Mouse (Mus musculus): ENCODE data around the gene Il22.
"Not testable (repeated sequence)": the region's sequence is repeated elsewhere in the genome, so short reads cannot be mapped to it uniquely, and the experiment has no call there.

Gene Il22

GRCm38 (mm10) chr10:118204642-118205041, at the start of gene Il22:
Gene Il22, plus strand, starts transcription at chr10:118204942.
- no peak for DNase-seq (ENCODE audit: low read depth)

GRCm38 (mm10) chr10:118155932-118156331, 48.8 kb upstream of the Il22 start:
- no peak for DNase-seq (ENCODE audit: low read depth)

- DNase-seq (ENCODE audit: low read depth), result no peak
Observed at GRCm38 (mm10) chr10:118161131-118161530, 43.6 kb upstream of the Il22 start.

- no peak for DNase-seq (ENCODE audit: low read depth)
Observed at GRCm38 (mm10) chr10:118169212-118169611, 35.5 kb upstream of the Il22 start.

GRCm38 (mm10) chr10:118172416-118172815, 32.3 kb upstream of the Il22 start:
- DNase-seq (ENCODE audit: low read depth), result peak; percentile 61

GRCm38 (mm10) chr10:118172876-118173275, 31.9 kb upstream of the Il22 start:
- peak; percentile 35 for DNase-seq (ENCODE audit: low read depth)

GRCm38 (mm10) chr10:118175542-118175941, 29.2 kb upstream of the Il22 start:
- not testable (repeated sequence) for DNase-seq (ENCODE audit: low read depth)

- no peak for DNase-seq (ENCODE audit: low read depth)
Observed at GRCm38 (mm10) chr10:118178735-118179151, 26.0 kb upstream of the Il22 start.

- DNase-seq (ENCODE audit: low read depth), result no peak
Observed at GRCm38 (mm10) chr10:118179265-118179664, 25.5 kb upstream of the Il22 start.

- not testable (repeated sequence) for DNase-seq (ENCODE audit: low read depth)
Observed at GRCm38 (mm10) chr10:118195150-118195549, 9.6 kb upstream of the Il22 start.

GRCm38 (mm10) chr10:118215719-118216393, 11.1 kb downstream of the Il22 start:
- DNase-seq (ENCODE audit: low read depth), result not testable (repeated sequence)

GRCm38 (mm10) chr10:118227629-118228028, 22.9 kb downstream of the Il22 start:
- DNase-seq (ENCODE audit: low read depth), result not testable (repeated sequence)

- DNase-seq (ENCODE audit: low read depth), result not testable (repeated sequence)
Observed at GRCm38 (mm10) chr10:118232607-118233006, 27.9 kb downstream of the Il22 start.

- DNase-seq (ENCODE audit: low read depth), result not testable (repeated sequence)
Observed at GRCm38 (mm10) chr10:118240680-118241079, 35.9 kb downstream of the Il22 start, which contains the start of gene Gm32717. Gene Gm32717, minus strand, starts transcription at chr10:118240780.

GRCm38 (mm10) chr10:118249006-118249595, 44.4 kb downstream of the Il22 start:
- DNase-seq (ENCODE audit: low read depth), result not testable (repeated sequence)

- no peak for DNase-seq (ENCODE audit: low read depth)
Observed at GRCm38 (mm10) chr10:118250852-118251295, 46.1 kb downstream of the Il22 start.

- DNase-seq (ENCODE audit: low read depth), result not testable (repeated sequence)
Observed at GRCm38 (mm10) chr10:118258388-118258787, 53.6 kb downstream of the Il22 start, which contains the start of gene Gm32802. Gene Gm32802, plus strand, starts transcription at chr10:118258688.

All from fibroblast of lung, adult 2 months (primary cell).